Mouse (Mus musculus) gastrocnemius, postnatal 14 days (tissue): ENCODE measurements around the gene Sspn. TPM values are rescaled to one million over a fixed set of nuclear protein-coding genes. Genes with fewer than 3 reads are reported as not detected.

Experiments
- DNase-seq: peaks from one replicate; pipeline ENCODE4 v3.0.0; 2021; ENCODE audit warnings: mixed read lengths
- intact Hi-C: fragments of 180-260 bp; cut with DNase I; formaldehyde crosslinking; loops from one replicate; pipeline ENCODE4 v1.15.1; 2025; ENCODE audit warnings: low total_unique reads
- total RNA-seq, 2 experiments: library from RNA; stranded (reverse); gene quantifications; 2 replicates each; pipeline ENCODE4 v1.2.3; 2021

Gene Sspn
- total RNA-seq, 2 experiments from 2014 or later: 85.0 to 89.2 TPM

GRCm38 (mm10) chr6:145968301-145968818 lies 36.9 kb downstream of the Sspn start:
- intact Hi-C loops: no loop called here

GRCm38 (mm10) chr6:145968821-145969220 lies 37.4 kb downstream of the Sspn start:
- no peak for DNase-seq
- intact Hi-C loops: no loop called here

More at GRCm38 (mm10) chr6:145968301-145968818, 36.9 kb downstream of the Sspn start:
- DNase-seq: peak; percentile 78

GRCm38 (mm10) chr6:145969572-145969971 lies 38.1 kb downstream of the Sspn start:
- no peak for DNase-seq
- intact Hi-C loops: no loop called here

GRCm38 (mm10) chr6:145972107-145972506 lies 40.7 kb downstream of the Sspn start:
- intact Hi-C loops: no loop called here
- DNase-seq: no peak

- DNase-seq: no peak
- intact Hi-C loops: no loop called here
Measured at GRCm38 (mm10) chr6:145972836-145973235, 41.4 kb downstream of the Sspn start.

- DNase-seq: no peak
- intact Hi-C loops: no loop called here
Measured at GRCm38 (mm10) chr6:145973356-145973755, 41.9 kb downstream of the Sspn start.

- intact Hi-C loops: no loop called here
- DNase-seq: no peak
Measured at GRCm38 (mm10) chr6:145974766-145975165, 43.3 kb downstream of the Sspn start.

- intact Hi-C loops: no loop called here
- DNase-seq: no peak
Measured at GRCm38 (mm10) chr6:145977344-145977743, 45.9 kb downstream of the Sspn start.

- intact Hi-C loops: no loop called here
- DNase-seq: no peak
Measured at GRCm38 (mm10) chr6:145977771-145978450, 46.5 kb downstream of the Sspn start.

- no peak for DNase-seq
- intact Hi-C loops: no loop called here
Measured at GRCm38 (mm10) chr6:145981074-145981473, 49.6 kb downstream of the Sspn start.

- no peak for DNase-seq
- intact Hi-C loops: no loop called here
Measured at GRCm38 (mm10) chr6:145982335-145982734, 50.9 kb downstream of the Sspn start.

GRCm38 (mm10) chr6:145990578-145990977 lies 59.1 kb downstream of the Sspn start:
- no peak for DNase-seq
- intact Hi-C loops: no loop called here

- DNase-seq: no peak
- intact Hi-C loops: no loop called here
Measured at GRCm38 (mm10) chr6:145992526-145992925, 61.1 kb downstream of the Sspn start.

GRCm38 (mm10) chr6:145992985-145993384 lies 61.5 kb downstream of the Sspn start:
- DNase-seq: peak; percentile 51
- intact Hi-C loops: no loop called here

- DNase-seq: peak; percentile 87
- intact Hi-C loops: no loop called here
Measured at GRCm38 (mm10) chr6:145998314-145999007, 67.0 kb downstream of the Sspn start.

- intact Hi-C loops: no loop called here
- no peak for DNase-seq
Measured at GRCm38 (mm10) chr6:146000767-146001166, 69.3 kb downstream of the Sspn start.

- DNase-seq: no peak
Measured at GRCm38 (mm10) chr6:146001396-146002191, 70.2 kb downstream of the Sspn start.

GRCm38 (mm10) chr6:146004174-146004601 lies 72.7 kb downstream of the Sspn start:
- intact Hi-C loops: no loop called here

More at GRCm38 (mm10) chr6:146001396-146002191, 70.2 kb downstream of the Sspn start:
- intact Hi-C loops: no loop called here

GRCm38 (mm10) chr6:146005129-146005886 lies 73.9 kb downstream of the Sspn start:
- intact Hi-C loops: no loop called here
- no peak for DNase-seq

More at GRCm38 (mm10) chr6:146004174-146004601, 72.7 kb downstream of the Sspn start:
- DNase-seq: no peak
